ENCODE assay signal across 13 mouse cellular contexts in genomic region chr3:142963818-142964372, GRCm38 (mm10).
"Had no signal": no experiment of that assay in that cellular context is flagged by ENCODE, and none has a peak within 500 bp of the region (broad histone marks: within the 10 kb centered on the region; RNA-seq: fewer than 3 reads in every experiment).

No protein-coding gene starts in this region.

- H3K4me3 ChIP-seq: intestine, embryonic 15.5 days; layer of hippocampus, adult 2 months; limb, embryonic 13.5 days; midbrain, embryonic 12.5 days had no signal

- H3K4me2 ChIP-seq: intestine, embryonic 15.5 days; limb, embryonic 13.5 days; midbrain, embryonic 12.5 days had no signal

- DNase-seq: kidney, adult 8-10 months; kidney, postnatal 4 days; left cerebral cortex, postnatal 4 days; lung, postnatal 10 days; right cerebral cortex, postnatal 14 days; thymus, adult 2 months; thymus, postnatal 25 days had no signal

- H3K27me3 ChIP-seq: intestine, embryonic 15.5 days; limb, embryonic 13.5 days; midbrain, embryonic 12.5 days had no signal

- H3K27ac ChIP-seq: intestine, embryonic 15.5 days; kidney, postnatal 0 days; layer of hippocampus, adult 2 months; limb, embryonic 13.5 days; liver, embryonic 14.5 days; midbrain, embryonic 12.5 days had no signal

- H3K36me3 ChIP-seq: intestine, embryonic 15.5 days; limb, embryonic 13.5 days; midbrain, embryonic 12.5 days had no signal

- H3K9ac ChIP-seq: intestine, embryonic 15.5 days; limb, embryonic 13.5 days; liver, embryonic 14.5 days; midbrain, embryonic 12.5 days had no signal

- ATAC-seq: intestine, embryonic 15.5 days had no signal

- H3K9me3 ChIP-seq: intestine, embryonic 15.5 days; limb, embryonic 13.5 days; midbrain, embryonic 12.5 days had no signal

- H3K4me1 ChIP-seq: intestine, embryonic 15.5 days; midbrain, embryonic 12.5 days had no signal
